Mouse (Mus musculus): ENCODE results near the gene H3f3b. TPM values are rescaled to one million over a fixed set of nuclear protein-coding genes. Genes with fewer than 3 reads are reported as not detected.
A peak's percentile ranks its signal among the peaks of the same experiment; 100 is the strongest.

H3f3b gene
- polyA plus RNA-seq, 1 experiment from 2014 or later: 2,300 TPM

DNA sequence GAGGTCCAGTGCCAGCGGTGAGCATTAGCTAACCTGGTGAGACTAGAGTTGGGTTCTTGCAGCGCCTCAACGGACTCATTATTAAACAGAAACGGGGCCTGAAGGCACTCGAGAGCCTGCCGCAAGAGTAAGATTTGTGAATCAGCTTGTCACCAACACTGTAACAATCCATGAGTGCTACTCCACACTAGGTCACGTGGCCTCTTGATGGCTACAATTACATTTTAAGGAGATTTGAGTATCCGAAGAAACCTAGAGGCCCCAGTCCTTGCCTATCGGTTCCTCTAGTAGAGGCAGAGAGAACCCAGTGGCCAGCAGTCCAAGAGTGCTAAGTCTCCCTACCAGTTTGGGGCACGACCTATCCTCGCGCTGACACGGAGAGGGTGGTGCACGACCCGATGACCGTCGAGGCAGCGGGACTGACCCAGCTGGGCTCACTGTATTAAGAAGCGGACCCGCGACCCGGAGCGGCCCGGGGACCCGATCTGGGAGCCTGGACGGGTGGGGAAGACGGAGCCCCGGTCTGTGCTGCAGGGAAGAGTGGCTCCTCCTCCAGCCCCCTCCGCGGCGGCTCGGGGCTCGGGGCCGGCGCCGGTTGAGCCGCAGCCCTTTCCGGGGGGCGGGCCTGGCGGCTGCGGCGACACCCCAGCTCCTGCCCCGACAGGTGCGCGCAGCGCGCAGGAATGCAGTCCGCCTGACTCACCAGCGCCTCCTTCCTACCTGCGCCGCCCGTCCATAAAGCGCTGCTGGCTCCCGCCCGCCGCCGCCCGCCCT lies 53.3 kb downstream of the H3f3b start, which contains the start of gene Itgb4:
Gene Itgb4 (plus strand): TSS at position 401 of the 774 bp plus-strand sequence.
- DNase-seq (ENCODE audit: low spot score) (peak; percentile 48), ATAC-seq (ENCODE audit: insufficient number of reproducible peaks, low FRiP score, low TSS enrichment, low read depth) (no peak)
- Histone ChIP-seq H3K4me3 (ENCODE audit: low read depth, low read length) (peak within 1 kb of the TSS; percentile 33), H3K4me1 (ENCODE audit: control insufficient read depth, insufficient read depth, low read length) (peaks cover 6% of the 10 kb centered on the region; the same call in 1 of the 2 replicates), H3K36me3 (ENCODE audit: control insufficient read depth, insufficient read depth, low read length) (no peaks in the 10 kb centered on the region), H3K27me3 (ENCODE audit: control insufficient read depth, insufficient read depth, low read length) (peaks cover 32% of the 10 kb centered on the region), H3K4me2 (ENCODE audit: low read depth, severe bottlenecking) (peak within 1 kb of the TSS; percentile 66), H3K27ac (replicated peaks; ENCODE audit: low read depth, low read length) (no peak within 1 kb of the TSS), H3K9ac (ENCODE audit: low read length) (peak within 1 kb of the TSS; percentile 28; the same call in 1 of the 2 replicates), H3K9me3 (ENCODE audit: control insufficient read depth, low read length) (no peaks in the 10 kb centered on the region)
- WGBS: 10% methylated on average over 54 of the region's 58 CpGs

Other genes with a start within 250 kb of the H3f3b start
- 16.2 and 16.5 TPM in 2 replicates for gene Caskin2, start 214.3 kb downstream of the H3f3b start, polyA plus RNA-seq (2014; fragmentation: Nextera tagmentation; extraction: Ambion mirVana)
- 29.2 and 32.8 TPM in 2 replicates for gene Tsen54, start 213.2 kb downstream of the H3f3b start, polyA plus RNA-seq (2014; fragmentation: Nextera tagmentation; extraction: Ambion mirVana)
- 6.2 and 8.5 TPM in 2 replicates for gene Llgl2, start 203.9 kb downstream of the H3f3b start, polyA plus RNA-seq (2014; fragmentation: Nextera tagmentation; extraction: Ambion mirVana)
- gene Myo15b, start 169.6 kb downstream of the H3f3b start, polyA plus RNA-seq (2014; fragmentation: Nextera tagmentation; extraction: Ambion mirVana): 0.11 TPM in 1 of 2 replicates, not detected in the other
- gene Smim5, start 128.0 kb downstream of the H3f3b start, polyA plus RNA-seq (2014; fragmentation: Nextera tagmentation; extraction: Ambion mirVana): 1.3 and 2.0 TPM in 2 replicates
- 0.31 and 0.52 TPM in 2 replicates for gene Smim6, start 115.9 kb downstream of the H3f3b start, polyA plus RNA-seq (2014; fragmentation: Nextera tagmentation; extraction: Ambion mirVana)
- gene Sap30bp, start 94.7 kb downstream of the H3f3b start, polyA plus RNA-seq (2014; fragmentation: Nextera tagmentation; extraction: Ambion mirVana): 50.7 and 56.2 TPM in 2 replicates
- gene Recql5, start 94.5 kb downstream of the H3f3b start, polyA plus RNA-seq (2014; fragmentation: Nextera tagmentation; extraction: Ambion mirVana): 21.2 and 21.5 TPM in 2 replicates
- gene Itgb4, start 53.3 kb downstream of the H3f3b start, polyA plus RNA-seq (2014; fragmentation: Nextera tagmentation; extraction: Ambion mirVana): 1.0 and 1.5 TPM in 2 replicates
- 164 and 168 TPM in 2 replicates for gene Galk1, start 15.2 kb downstream of the H3f3b start, polyA plus RNA-seq (2014; fragmentation: Nextera tagmentation; extraction: Ambion mirVana)
- gene Unk, start 2.4 kb upstream of the H3f3b start, polyA plus RNA-seq (2014; fragmentation: Nextera tagmentation; extraction: Ambion mirVana): 34.6 and 37.0 TPM in 2 replicates
- 1.1 and 1.3 TPM in 2 replicates for gene Unc13d, start 50.0 kb upstream of the H3f3b start, polyA plus RNA-seq (2014; fragmentation: Nextera tagmentation; extraction: Ambion mirVana)
- 49.3 and 52.1 TPM in 2 replicates for gene Wbp2, start 59.0 kb upstream of the H3f3b start, polyA plus RNA-seq (2014; fragmentation: Nextera tagmentation; extraction: Ambion mirVana)
- gene Trim47, start 99.2 kb upstream of the H3f3b start, polyA plus RNA-seq (2014; fragmentation: Nextera tagmentation; extraction: Ambion mirVana): 3.7 and 4.3 TPM in 2 replicates
- gene Trim65, start 103.2 kb upstream of the H3f3b start, polyA plus RNA-seq (2014; fragmentation: Nextera tagmentation; extraction: Ambion mirVana): 2.2 and 2.5 TPM in 2 replicates
- gene Mrpl38, start 110.9 kb upstream of the H3f3b start, polyA plus RNA-seq (2014; fragmentation: Nextera tagmentation; extraction: Ambion mirVana): 110 and 111 TPM in 2 replicates
- 28.2 and 35.0 TPM in 2 replicates for gene Fbf1, start 140.2 kb upstream of the H3f3b start, polyA plus RNA-seq (2014; fragmentation: Nextera tagmentation; extraction: Ambion mirVana)
- 56.7 and 62.5 TPM in 2 replicates for gene Ten1, start 170.9 kb upstream of the H3f3b start, polyA plus RNA-seq (2014; fragmentation: Nextera tagmentation; extraction: Ambion mirVana)
- gene Acox1, start 171.1 kb upstream of the H3f3b start, polyA plus RNA-seq (2014; fragmentation: Nextera tagmentation; extraction: Ambion mirVana): 19.1 and 19.4 TPM in 2 replicates
- gene Evpl, start 210.1 kb upstream of the H3f3b start, polyA plus RNA-seq (2014; fragmentation: Nextera tagmentation; extraction: Ambion mirVana): 1.1 and 1.2 TPM in 2 replicates
- gene Srp68, start 246.3 kb upstream of the H3f3b start, polyA plus RNA-seq (2014; fragmentation: Nextera tagmentation; extraction: Ambion mirVana): 88.2 and 96.9 TPM in 2 replicates

Measured in limb, embryonic 11.5 days (tissue).